Mouse (Mus musculus) embryonic fibroblast, embryonic 13.5 days (primary cell): ENCODE measurements around the gene Ptprf.

ENCODE experiments used
- CTCF ChIP-seq: IDR thresholded peaks from 2 replicates; pipeline ENCODE4 v1.5.1; 2011; ENCODE audit warnings: mild to moderate bottlenecking, control low read depth, low read length, moderate library complexity, borderline replicate concordance; ENCODE audit not compliant: insufficient read depth
- POLR2A ChIP-seq: IDR thresholded peaks from 2 replicates; pipeline ENCODE4 v1.6.1; 2011; ENCODE audit warnings: low read depth, mild to moderate bottlenecking, control low read depth, low read length, moderate library complexity

DNA sequence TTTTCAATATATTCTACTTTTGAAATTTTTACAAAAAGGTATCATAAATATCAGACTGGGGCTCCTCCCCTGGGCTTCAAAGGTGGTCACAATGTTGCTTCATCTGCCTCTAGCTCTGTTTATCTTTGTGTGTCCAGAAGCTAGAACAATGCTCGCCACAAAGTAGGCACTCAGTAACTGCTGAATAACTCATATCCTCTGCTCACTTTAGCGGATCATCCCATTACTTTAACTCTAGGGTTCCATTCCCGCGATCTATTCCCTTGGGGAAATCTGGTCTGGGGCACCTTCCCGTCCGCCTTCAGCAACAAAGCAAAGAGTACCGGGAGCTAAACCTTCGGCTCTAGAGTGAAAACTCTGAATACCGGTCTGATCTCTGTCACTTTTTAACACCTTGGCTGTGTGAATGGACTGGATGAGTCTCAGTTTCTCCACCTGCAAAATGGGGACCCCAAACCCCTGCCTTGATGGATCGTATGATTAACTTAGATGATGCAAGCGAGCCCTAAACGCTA is 112.2 kb downstream of the Ptprf start:
- TF ChIP-seq CTCF (no peak), POLR2A (no peak)
